Mouse (Mus musculus) liver, embryonic 14.5 days (tissue): ENCODE results near the gene Kcnab1. TPM values are rescaled to one million over a fixed set of nuclear protein-coding genes. Genes with fewer than 3 reads are reported as not detected.

ENCODE experiments used
- ATAC-seq: fragments of 200-750 bp; cut with Nextera tagmentation; 2 replicates; pipeline ENCODE4 v1.8.0; 2017; ENCODE audit warnings: moderate number of reproducible peaks, mild to moderate bottlenecking, moderate library complexity; ENCODE audit not compliant: insufficient read depth
- DNase-seq, 3 experiments: peaks; one replicate each; pipeline ENCODE4 v3.0.0-alpha.2; 2012 to 2013; ENCODE audit warnings: low read depth in 3 of 3, low spot score in 3 of 3
- H3K27ac ChIP-seq: fragments of 300-500 bp; sonication (generic); 2 replicates; pipeline ENCODE4 v1.5.1; 2014; ENCODE audit warnings: moderate library complexity, mild to moderate bottlenecking, control low read depth, inconsistent platforms
- H3K27me3 ChIP-seq: fragments of 300-500 bp; sonication (generic); 2 replicates; pipeline ENCODE4 v1.6.1; 2014; ENCODE audit warnings: mild to moderate bottlenecking, low read length, moderate library complexity; ENCODE audit not compliant: control insufficient read depth, insufficient read depth
- H3K36me3 ChIP-seq: fragments of 300-500 bp; sonication (generic); replicated peaks from 2 replicates; pipeline ENCODE4 v1.6.1; 2014; ENCODE audit warnings: low read depth; ENCODE audit not compliant: control insufficient read depth, insufficient read depth
- H3K4me1 ChIP-seq, 2 experiments: fragments of 200-500 bp in 1 of 2; fragments of 300-500 bp in 1 of 2; sonication (generic) in 1 of 2; replicated peaks; 2 replicates each; pipeline ENCODE4 v1.6.1; 2012 to 2014; ENCODE audit warnings: antibody characterized with exemption in 1 of 2, inconsistent platforms in 1 of 2, low read length in 1 of 2; ENCODE audit not compliant: control insufficient read depth in 2 of 2, insufficient read depth in 2 of 2
- H3K4me2 ChIP-seq: fragments of 300-500 bp; sonication (generic); 2 replicates; pipeline ENCODE4 v1.6.1; 2014; ENCODE audit warnings: low read depth, mild to moderate bottlenecking, control low read depth, moderate library complexity
- H3K4me3 ChIP-seq, 2 experiments: fragments of 200-500 bp in 1 of 2; fragments of 300-500 bp in 1 of 2; sonication (generic) in 1 of 2; 2 replicates each; pipeline ENCODE4 v1.5.1; 2012 to 2014; ENCODE audit warnings: low read depth in 2 of 2, low read length in 2 of 2, mild to moderate bottlenecking in 2 of 2, control low read depth in 1 of 2, inconsistent platforms in 1 of 2, moderate library complexity in 1 of 2; ENCODE audit not compliant: insufficient read depth in 1 of 2
- H3K9ac ChIP-seq: fragments of 300-500 bp; sonication (generic); replicated peaks from 2 replicates; pipeline ENCODE4 v1.6.1; 2014; ENCODE audit warnings: mild to moderate bottlenecking, control low read depth, moderate library complexity
- H3K9me3 ChIP-seq: fragments of 300-500 bp; sonication (generic); 2 replicates; pipeline ENCODE4 v1.6.1; 2016; ENCODE audit warnings: low read length, mixed read lengths; ENCODE audit not compliant: control insufficient read depth
- CTCF ChIP-seq: IDR thresholded peaks from 2 replicates; pipeline ENCODE4 v1.5.1; 2016; ENCODE audit warnings: antibody characterized with exemption, low read depth, control low read depth
- EP300 ChIP-seq: IDR thresholded peaks from 2 replicates; pipeline ENCODE4 v1.6.1; 2016; ENCODE audit warnings: antibody characterized with exemption, low read depth
- WGBS: fragments of 180-500 bp; shearing (Covaris S2); extraction: QIAGEN DNeasy Blood & Tissue Kit; methylation state at CpG from one replicate; pipeline ENCODE4 v1.1.7; 2014; ENCODE audit not compliant: insufficient replicate concordance; 5-methylcytosine and 5-hydroxymethylcytosine counted together
- polyA plus RNA-seq, 2 experiments: library from polyadenylated mRNA; depleted of rRNA in 1 of 2; stranded (reverse) in 1 of 2; unstranded in 1 of 2; fragments of >200 nt; fragmentation: Nextera tagmentation in 1 of 2; extraction: Ambion mirVana in 1 of 2; gene quantifications; 2 replicates each; pipeline versions ENCODE4 v1.2.1 to v1.2.3; 2012 to 2014

Kcnab1 gene
- polyA plus RNA-seq, 2 experiments, result 0.12 to 0.33 TPM

DNA sequence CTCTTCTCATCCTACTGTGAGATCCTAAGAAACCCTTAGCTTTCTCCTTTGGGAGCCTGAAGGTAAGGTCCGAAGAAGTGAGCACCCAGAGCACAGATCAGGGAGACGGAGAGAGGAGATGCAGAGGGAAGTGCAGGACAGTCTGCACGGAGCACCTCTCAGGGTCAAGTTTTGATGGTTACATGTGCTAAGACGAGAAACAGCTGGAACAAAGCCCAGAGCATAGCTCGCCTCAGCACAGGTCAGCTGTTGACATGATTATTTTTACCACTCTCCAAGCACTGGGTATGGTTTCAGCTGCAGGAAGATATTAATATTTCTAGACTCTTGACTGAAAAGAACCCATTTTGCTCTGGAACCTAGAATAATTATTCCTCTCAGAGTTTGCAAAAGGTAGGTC lies 27.7 kb downstream of the Kcnab1 start:
- no peak for ATAC-seq
- H3K36me3 ChIP-seq, result no peaks in the 10 kb centered on the region
- no peak for DNase-seq
- no peaks in the 10 kb centered on the region for H3K27me3 ChIP-seq
- H3K27ac ChIP-seq, result no peak overlapping the region
- TF ChIP-seq CTCF (no peak), EP300 (no peak)
- no peaks in the 10 kb centered on the region for H3K9me3 ChIP-seq
- 57% methylated on average over 5 of the region's 5 CpGs for WGBS
- H3K4me2 ChIP-seq, result no peak overlapping the region
- no peak overlapping the region for H3K4me3 ChIP-seq
- no peaks in the 10 kb centered on the region for H3K4me1 ChIP-seq
- no peak overlapping the region for H3K9ac ChIP-seq

DNA sequence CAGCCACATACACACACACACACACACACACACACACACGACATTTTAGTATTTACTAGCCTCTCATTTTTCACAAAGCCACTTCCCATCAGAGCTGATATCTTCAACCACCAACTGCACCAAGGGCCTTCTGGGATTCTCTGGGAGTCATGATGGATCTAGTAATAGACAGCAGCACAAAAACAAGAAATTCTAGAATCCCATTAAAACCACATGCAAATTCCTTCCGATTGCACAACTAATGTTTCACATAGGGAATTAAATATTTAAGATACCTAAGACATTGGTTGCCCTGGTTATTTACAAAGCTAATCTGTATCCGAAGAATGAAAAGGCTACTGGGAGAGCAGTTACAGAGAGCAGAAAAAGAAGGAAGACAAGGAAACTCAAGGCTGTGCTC lies 29.6 kb downstream of the Kcnab1 start:
- Histone ChIP-seq H3K36me3 (no peaks in the 10 kb centered on the region), H3K4me3 (no peak overlapping the region), H3K4me2 (no peak overlapping the region), H3K9me3 (no peaks in the 10 kb centered on the region), H3K4me1 (no peaks in the 10 kb centered on the region), H3K9ac (no peak overlapping the region), H3K27me3 (no peaks in the 10 kb centered on the region), H3K27ac (no peak overlapping the region)
- ATAC-seq (no peak), DNase-seq (no peak)
- TF ChIP-seq CTCF, result no peak
- TF ChIP-seq EP300, result no peak
- WGBS, result 50% methylated on average over 3 of the region's 3 CpGs

DNA sequence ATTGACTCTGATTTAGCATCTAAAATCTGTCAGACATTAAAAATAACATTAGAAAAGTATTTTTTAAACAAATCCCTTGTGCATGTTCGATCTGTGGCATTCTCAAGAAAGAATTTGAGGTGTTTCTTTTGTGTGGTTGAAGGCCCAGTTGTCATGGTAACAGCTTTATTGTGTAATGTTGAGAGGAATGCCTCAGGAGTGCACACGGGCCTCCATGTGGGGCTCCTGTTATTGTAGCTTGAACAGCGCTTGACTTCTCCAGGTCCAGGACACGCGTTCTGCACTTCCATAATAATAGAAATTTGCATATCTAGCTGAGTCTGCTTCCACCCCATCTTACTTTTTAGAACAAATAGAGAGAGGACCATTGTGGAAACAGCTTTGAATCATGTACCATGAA lies 36.0 kb downstream of the Kcnab1 start:
- H3K9me3 ChIP-seq, result no peaks in the 10 kb centered on the region
- DNase-seq (no peak), ATAC-seq (no peak)
- H3K4me2 ChIP-seq, result no peak overlapping the region
- H3K9ac ChIP-seq, result no peak overlapping the region
- H3K4me1 ChIP-seq, result no peaks in the 10 kb centered on the region
- H3K36me3 ChIP-seq, result no peaks in the 10 kb centered on the region
- no peak overlapping the region for H3K4me3 ChIP-seq
- H3K27ac ChIP-seq, result no peak overlapping the region
- H3K27me3 ChIP-seq, result no peaks in the 10 kb centered on the region
- WGBS, result 70% methylated on average over 5 of the region's 5 CpGs
- TF ChIP-seq CTCF, result no peak
- no peak for TF ChIP-seq EP300

DNA sequence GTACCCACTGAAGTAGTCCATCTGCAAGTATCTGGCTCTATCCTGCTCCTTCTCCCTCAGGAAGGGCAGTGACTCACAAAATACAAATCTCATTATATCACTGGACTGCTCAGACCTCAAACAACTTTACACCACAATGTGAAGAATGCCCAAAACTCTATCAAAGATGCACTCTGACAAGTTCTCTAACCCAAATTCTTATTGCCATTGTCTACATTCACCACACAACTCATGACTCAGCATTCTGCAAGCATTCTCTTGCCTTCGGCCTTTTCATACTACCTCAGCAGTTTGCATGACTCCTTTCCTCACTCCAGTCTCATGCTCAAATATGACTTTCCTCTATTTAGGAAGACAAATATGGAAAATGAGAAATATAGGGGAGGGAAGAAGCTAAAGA lies 42.6 kb downstream of the Kcnab1 start:
- no peak overlapping the region for H3K4me3 ChIP-seq
- TF ChIP-seq CTCF (no peak), EP300 (no peak)
- H3K27ac ChIP-seq, result no peak overlapping the region
- DNase-seq (no peak), ATAC-seq (no peak)
- H3K36me3 ChIP-seq, result no peaks in the 10 kb centered on the region
- WGBS, result 38% methylated on average over 1 of the region's 1 CpGs
- H3K9me3 ChIP-seq, result no peaks in the 10 kb centered on the region
- H3K27me3 ChIP-seq, result no peaks in the 10 kb centered on the region
- H3K9ac ChIP-seq, result no peak overlapping the region
- H3K4me1 ChIP-seq, result no peaks in the 10 kb centered on the region
- no peak overlapping the region for H3K4me2 ChIP-seq

DNA sequence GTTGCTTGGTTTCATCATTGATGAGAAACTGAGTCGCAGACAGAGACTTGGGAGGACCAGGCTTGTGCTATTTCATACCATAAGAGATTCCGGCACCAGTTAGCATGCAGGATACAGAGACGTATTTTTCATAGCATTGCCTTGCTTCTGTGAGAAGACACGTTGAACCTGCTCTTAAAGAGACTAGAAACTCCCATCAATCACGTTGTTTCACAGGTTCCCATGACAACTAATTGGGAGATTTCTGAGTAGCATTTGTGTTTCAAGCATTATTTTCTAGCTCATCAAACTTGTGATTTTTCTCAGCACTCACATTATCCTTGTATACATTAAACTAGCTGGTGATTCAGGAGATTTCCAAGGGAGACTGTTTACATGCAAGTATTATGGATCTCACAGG lies 63.8 kb downstream of the Kcnab1 start:
- no peak for ATAC-seq
- no peak overlapping the region for H3K4me3 ChIP-seq

More for the DNA sequence above, 63.8 kb downstream of the Kcnab1 start:
- no peaks in the 10 kb centered on the region for H3K36me3 ChIP-seq
- 55% methylated on average over 5 of the region's 5 CpGs for WGBS
- TF ChIP-seq CTCF, result no peak
- TF ChIP-seq EP300, result no peak
- no peaks in the 10 kb centered on the region for H3K4me1 ChIP-seq
- no peak overlapping the region for H3K9ac ChIP-seq
- H3K9me3 ChIP-seq, result no peaks in the 10 kb centered on the region
- no peak overlapping the region for H3K27ac ChIP-seq
- no peaks in the 10 kb centered on the region for H3K27me3 ChIP-seq
- DNase-seq, result no peak
- no peak overlapping the region for H3K4me2 ChIP-seq
